Mouse (Mus musculus) lung, postnatal 0 days (tissue): ENCODE data around the gene Smarcal1. TPM values are rescaled to one million over a fixed set of nuclear protein-coding genes. Genes with fewer than 3 reads are reported as not detected.
A peak's percentile ranks its signal among the peaks of the same experiment; 100 is the strongest.

Source experiments
- ATAC-seq: fragments of 200-750 bp; cut with Nextera tagmentation; 2 replicates; pipeline ENCODE4 v1.8.0; 2017; ENCODE audit warnings: moderate library complexity
- DNase-seq: peaks from one replicate; pipeline ENCODE4 v3.0.0-alpha.2; 2016; ENCODE audit warnings: low spot score
- H3K27ac ChIP-seq: fragments of 300-500 bp; sonication (generic); 2 replicates; pipeline ENCODE4 v1.5.1; 2014; ENCODE audit warnings: antibody characterized with exemption, mild to moderate bottlenecking, low read length, mixed read lengths
- H3K27me3 ChIP-seq: fragments of 300-500 bp; sonication (generic); replicated peaks from 2 replicates; pipeline ENCODE4 v1.6.1; 2014; ENCODE audit warnings: low read length, mixed read lengths; ENCODE audit not compliant: insufficient read depth
- H3K36me3 ChIP-seq: fragments of 300-500 bp; sonication (generic); 2 replicates; pipeline ENCODE4 v1.6.1; 2014; ENCODE audit warnings: low read length, mixed read lengths; ENCODE audit not compliant: insufficient read depth
- H3K4me1 ChIP-seq: fragments of 300-500 bp; sonication (generic); 2 replicates; pipeline ENCODE4 v1.6.1; 2014; ENCODE audit warnings: antibody characterized with exemption, low read depth, low read length, mixed read lengths; ENCODE audit not compliant: insufficient read depth
- H3K4me2 ChIP-seq: fragments of 300-500 bp; sonication (generic); replicated peaks from 2 replicates; pipeline ENCODE4 v1.6.1; 2014; ENCODE audit warnings: low read depth, mild to moderate bottlenecking, low read length, moderate library complexity, mixed read lengths
- H3K4me3 ChIP-seq: fragments of 300-500 bp; sonication (generic); 2 replicates; pipeline ENCODE4 v1.5.1; 2014; ENCODE audit warnings: low read depth, low read length
- H3K9ac ChIP-seq: fragments of 300-500 bp; sonication (generic); replicated peaks from 2 replicates; pipeline ENCODE4 v1.6.1; 2014; ENCODE audit warnings: low read depth, mild to moderate bottlenecking
- H3K9me3 ChIP-seq: fragments of 300-500 bp; sonication (generic); 2 replicates; pipeline ENCODE4 v1.6.1; 2016; ENCODE audit warnings: low read length, mixed read lengths
- CTCF ChIP-seq: IDR thresholded peaks from 2 replicates; pipeline ENCODE4 v1.5.1; 2016; ENCODE audit warnings: antibody characterized with exemption, mild to moderate bottlenecking
- EP300 ChIP-seq: IDR thresholded peaks from 2 replicates; pipeline ENCODE4 v1.6.1; 2016; ENCODE audit warnings: antibody characterized with exemption, mild to moderate bottlenecking, control low read depth
- WGBS: fragments of 180-500 bp; shearing (Covaris S2); extraction: QIAGEN DNeasy Blood & Tissue Kit; methylation state at CpG from one replicate; pipeline ENCODE4 v1.1.7; 2014; 5-methylcytosine and 5-hydroxymethylcytosine counted together
- polyA plus RNA-seq: library from polyadenylated mRNA; unstranded; fragments of >200 nt; fragmentation: Nextera tagmentation; extraction: Ambion mirVana; gene quantifications from 2 replicates; pipeline ENCODE4 v1.2.1, GENCODE M21; 2015

The Smarcal1 gene
- polyA plus RNA-seq, 1 experiment from 2014 or later = 8.8 TPM

- Histone ChIP-seq H3K9ac (no peak overlapping the region), H3K9me3 (no peaks in the 10 kb centered on the region), H3K4me2 (no peak overlapping the region), H3K27me3 (no peaks in the 10 kb centered on the region), H3K36me3 (peaks cover 4% of the 10 kb centered on the region), H3K4me3 (no peak overlapping the region), H3K27ac (no peak overlapping the region), H3K4me1 (peaks cover 8% of the 10 kb centered on the region; the same call in 1 of the 2 replicates)
- TF ChIP-seq EP300 (no peak), CTCF (no peak)
- 88% methylated on average over 5 of the region's 5 CpGs for WGBS
- no peak for DNase-seq
- no peak for ATAC-seq
Observed at GRCm38 (mm10) chr1:72602803-72603202, 19.8 kb downstream of the Smarcal1 start.

- no peak overlapping the region for H3K9ac ChIP-seq
- peaks cover 8% of the 10 kb centered on the region for H3K36me3 ChIP-seq
- no peaks in the 10 kb centered on the region for H3K27me3 ChIP-seq
- H3K4me1 ChIP-seq = no peaks in the 10 kb centered on the region
- DNase-seq = no peak
- no peak for ATAC-seq
- no peak overlapping the region for H3K4me3 ChIP-seq
- 84% methylated on average over 12 of the region's 12 CpGs for WGBS
- no peak overlapping the region for H3K4me2 ChIP-seq
- H3K9me3 ChIP-seq = no peaks in the 10 kb centered on the region
- H3K27ac ChIP-seq = no peak overlapping the region
- TF ChIP-seq EP300 (no peak), CTCF (no peak)
Observed at GRCm38 (mm10) chr1:72606186-72606673, 23.2 kb downstream of the Smarcal1 start.

GRCm38 (mm10) chr1:72609129-72609528 is 26.1 kb downstream of the Smarcal1 start:
- Histone ChIP-seq H3K9me3 (no peaks in the 10 kb centered on the region), H3K9ac (no peak overlapping the region), H3K36me3 (peaks cover 23% of the 10 kb centered on the region), H3K27ac (no peak overlapping the region), H3K4me3 (no peak overlapping the region), H3K27me3 (no peaks in the 10 kb centered on the region), H3K4me2 (no peak overlapping the region), H3K4me1 (no peaks in the 10 kb centered on the region)
- 79% methylated on average over 10 of the region's 10 CpGs for WGBS
- no peak for ATAC-seq
- DNase-seq = no peak
- no peak for TF ChIP-seq EP300
- no peak for TF ChIP-seq CTCF

GRCm38 (mm10) chr1:72609887-72610877 is 27.1 kb downstream of the Smarcal1 start:
- TF ChIP-seq CTCF = peak; percentile 48
- no peak for TF ChIP-seq EP300
- Histone ChIP-seq H3K4me2 (no peak overlapping the region), H3K9me3 (no peaks in the 10 kb centered on the region), H3K27ac (no peak overlapping the region), H3K4me3 (no peak overlapping the region), H3K4me1 (no peaks in the 10 kb centered on the region), H3K9ac (no peak overlapping the region), H3K27me3 (no peaks in the 10 kb centered on the region), H3K36me3 (peaks cover 33% of the 10 kb centered on the region)
- DNase-seq (peak; percentile 30), ATAC-seq (0 out of 2 replicates have a peak, but pooled peaks have one; percentile 21)
- WGBS = 81% methylated on average over 23 of the region's 23 CpGs

GRCm38 (mm10) chr1:72612172-72612571 is 29.1 kb downstream of the Smarcal1 start:
- Histone ChIP-seq H3K4me1 (no peaks in the 10 kb centered on the region), H3K4me3 (no peak overlapping the region), H3K36me3 (peaks cover 44% of the 10 kb centered on the region), H3K4me2 (no peak overlapping the region), H3K27ac (no peak overlapping the region), H3K27me3 (no peaks in the 10 kb centered on the region), H3K9ac (no peak overlapping the region), H3K9me3 (no peaks in the 10 kb centered on the region)
- TF ChIP-seq CTCF (no peak), EP300 (no peak)
- 87% methylated on average over 6 of the region's 6 CpGs for whole genome bisulfite sequencing
- no peak for DNase-seq
- no peak for ATAC-seq

- ATAC-seq (no peak), DNase-seq (no peak)
- H3K9ac ChIP-seq = no peak overlapping the region
- no peak for TF ChIP-seq EP300
- no peak for TF ChIP-seq CTCF
- no peaks in the 10 kb centered on the region for H3K27me3 ChIP-seq
- H3K27ac ChIP-seq = no peak overlapping the region
- H3K36me3 ChIP-seq = peaks cover 23% of the 10 kb centered on the region; the same call in 1 of the 2 replicates
- WGBS = 56% methylated on average over 5 of the region's 5 CpGs
- no peaks in the 10 kb centered on the region for H3K9me3 ChIP-seq
- H3K4me3 ChIP-seq = no peak overlapping the region
- no peaks in the 10 kb centered on the region for H3K4me1 ChIP-seq
- no peak overlapping the region for H3K4me2 ChIP-seq
Observed at GRCm38 (mm10) chr1:72635221-72635620, 52.2 kb downstream of the Smarcal1 start.
